Mouse (Mus musculus) liver, adult 2 months (tissue): ENCODE data around the gene Cerk. TPM values are rescaled to one million over a fixed set of nuclear protein-coding genes. Genes with fewer than 3 reads are reported as not detected.
"Not testable (repeated sequence)": the region's sequence is repeated elsewhere in the genome, so short reads cannot be mapped to it uniquely, and the experiment has no call there.

ENCODE experiments used
- DNase-seq: peaks from one replicate; pipeline ENCODE4 v3.0.0-alpha.2; 2011; ENCODE audit warnings: low read depth, low spot score; ENCODE audit errors: extremely low read depth
- H3K27ac ChIP-seq: fragments of 200-500 bp; replicated peaks from 2 replicates; pipeline ENCODE4 v1.5.1; 2012; ENCODE audit warnings: low read depth, mild to moderate bottlenecking, control low read depth, inconsistent platforms, low read length; ENCODE audit not compliant: insufficient read depth
- H3K27me3 ChIP-seq: fragments of 200-500 bp; 2 replicates; pipeline ENCODE4 v1.6.1; 2012; ENCODE audit warnings: mild to moderate bottlenecking, moderate library complexity, low read length, inconsistent platforms; ENCODE audit not compliant: control insufficient read depth, insufficient read depth
- H3K36me3 ChIP-seq: fragments of 200-500 bp; 2 replicates; pipeline ENCODE4 v1.6.1; 2012; ENCODE audit warnings: low read length, inconsistent platforms; ENCODE audit not compliant: control insufficient read depth, insufficient read depth
- H3K4me1 ChIP-seq: fragments of 200-500 bp; 2 replicates; pipeline ENCODE4 v1.6.1; 2011; ENCODE audit warnings: low read length; ENCODE audit not compliant: control insufficient read depth, insufficient read depth
- H3K4me3 ChIP-seq: fragments of 200-500 bp; 2 replicates; pipeline ENCODE4 v1.5.1; 2011; ENCODE audit warnings: low read depth, mild to moderate bottlenecking, control low read depth, low read length, moderate library complexity; ENCODE audit not compliant: insufficient read depth
- H3K79me2 ChIP-seq: fragments of 200-500 bp; 2 replicates; pipeline ENCODE4 v1.6.1; 2012; ENCODE audit warnings: inconsistent platforms, mild to moderate bottlenecking, low read length, moderate library complexity; ENCODE audit not compliant: control insufficient read depth, insufficient read depth
- H3K9ac ChIP-seq: fragments of 200-500 bp; 2 replicates; pipeline ENCODE4 v1.6.1; 2012; ENCODE audit warnings: low read depth, mild to moderate bottlenecking, control low read depth, inconsistent platforms, low read length
- CTCF ChIP-seq: fragments of 200-500 bp; IDR thresholded peaks from 2 replicates; pipeline ENCODE4 v1.5.1; 2011; ENCODE audit warnings: low read depth, low read length, control low read depth
- POLR2A ChIP-seq: fragments of 200-500 bp; IDR thresholded peaks from 2 replicates; pipeline ENCODE4 v1.6.1; 2011; ENCODE audit warnings: low read length, control low read depth; ENCODE audit not compliant: insufficient read depth; ENCODE audit errors: extremely low read depth
- WGBS: fragments of 180-500 bp; shearing (Covaris S2); methylation state at CpG from one replicate; pipeline ENCODE4 v1.1.7; 2018; 5-methylcytosine and 5-hydroxymethylcytosine counted together
- polyA plus RNA-seq: library from polyadenylated mRNA; depleted of rRNA; stranded (reverse); fragments of >200 nt; gene quantifications from 2 replicates; pipeline ENCODE4 v1.2.3, GENCODE M21; 2012
- total RNA-seq: library from RNA; depleted of rRNA; stranded (reverse); fragments of >200 nt; gene quantifications from 2 replicates; pipeline ENCODE4 v1.2.3, GENCODE M21; 2014

Cerk gene
- total and polyA plus RNA-seq, 2 experiments = 2.7 to 3.0 TPM

GRCm38 (mm10) chr15:86181941-86182439 is 4.0 kb downstream of the Cerk start:
- Histone ChIP-seq H3K36me3 (no peaks in the 10 kb centered on the region), H3K9ac (no peak overlapping the region), H3K79me2 (no peaks in the 10 kb centered on the region), H3K27me3 (peaks cover 4% of the 10 kb centered on the region; the same call in 1 of the 2 replicates), H3K27ac (no peak overlapping the region; the same call in 1 of the 2 replicates), H3K4me1 (peaks cover 5% of the 10 kb centered on the region), H3K4me3 (no peak overlapping the region)
- DNase-seq = no peak
- WGBS = 26% methylated on average over 11 of the region's 11 CpGs
- TF ChIP-seq CTCF (no peak), POLR2A (no peak)

- not testable (repeated sequence) for H3K79me2 ChIP-seq, H3K9ac ChIP-seq, H3K36me3 ChIP-seq, H3K27ac ChIP-seq, H3K4me3 ChIP-seq, DNase-seq, H3K27me3 ChIP-seq
- H3K4me1 ChIP-seq = peaks cover 10% of the 10 kb centered on the region
- WGBS = 97% methylated on average over 3 of the region's 3 CpGs
These were observed 4.6 kb downstream of the Cerk start for GRCm38 (mm10) chr15:86181321-86181720.

GRCm38 (mm10) chr15:86180427-86180826 is 5.5 kb downstream of the Cerk start:
- H3K27ac ChIP-seq = no peak overlapping the region
- H3K79me2 ChIP-seq = no peaks in the 10 kb centered on the region
- TF ChIP-seq CTCF (no peak), POLR2A (no peak)
- peaks cover 4% of the 10 kb centered on the region; the same call in 1 of the 2 replicates for H3K27me3 ChIP-seq
- no peaks in the 10 kb centered on the region for H3K36me3 ChIP-seq
- DNase-seq = no peak
- 87% methylated on average over 4 of the region's 4 CpGs for WGBS
- H3K9ac ChIP-seq = no peak overlapping the region
- H3K4me1 ChIP-seq = peaks cover 19% of the 10 kb centered on the region
- no peak overlapping the region for H3K4me3 ChIP-seq

GRCm38 (mm10) chr15:86178594-86178993 is 7.3 kb downstream of the Cerk start:
- no peak overlapping the region for H3K4me3 ChIP-seq
- H3K36me3 ChIP-seq = no peaks in the 10 kb centered on the region
- TF ChIP-seq POLR2A (no peak), CTCF (no peak)
- 95% methylated on average over 6 of the region's 6 CpGs for WGBS
- no peak overlapping the region for H3K27ac ChIP-seq
- no peak for DNase-seq
- no peaks in the 10 kb centered on the region for H3K79me2 ChIP-seq
- peaks cover 20% of the 10 kb centered on the region for H3K4me1 ChIP-seq
- H3K9ac ChIP-seq = no peak overlapping the region
- no peaks in the 10 kb centered on the region for H3K27me3 ChIP-seq

- 81% methylated on average over 2 of the region's 2 CpGs for WGBS
- H3K79me2 ChIP-seq, H3K36me3 ChIP-seq, H3K27ac ChIP-seq, H3K9ac ChIP-seq, H3K27me3 ChIP-seq, H3K4me3 ChIP-seq, DNase-seq: not testable (repeated sequence)
- H3K4me1 ChIP-seq = peaks cover 21% of the 10 kb centered on the region
These were observed 8.2 kb downstream of the Cerk start for GRCm38 (mm10) chr15:86177703-86178251.

GRCm38 (mm10) chr15:86176771-86177702 is 8.9 kb downstream of the Cerk start:
- Histone ChIP-seq H3K4me1 (peaks cover 24% of the 10 kb centered on the region), H3K27ac (no peak overlapping the region), H3K79me2 (no peaks in the 10 kb centered on the region), H3K9ac (no peak overlapping the region), H3K4me3 (no peak overlapping the region), H3K27me3 (no peaks in the 10 kb centered on the region), H3K36me3 (no peaks in the 10 kb centered on the region)
- TF ChIP-seq POLR2A = no peak
- no peak for TF ChIP-seq CTCF
- 16% methylated on average over 22 of the region's 22 CpGs for WGBS
- peak; percentile 70 for DNase-seq
